Mouse (Mus musculus): Measurements from ENCODE around the gene Sh2b1. TPM values are rescaled to one million over a fixed set of nuclear protein-coding genes. Genes with fewer than 3 reads are reported as not detected.
A peak's percentile ranks its signal among the peaks of the same experiment; 100 is the strongest.

Gene Sh2b1
- polyA plus RNA-seq, 1 experiment: 54.4 TPM

DNA sequence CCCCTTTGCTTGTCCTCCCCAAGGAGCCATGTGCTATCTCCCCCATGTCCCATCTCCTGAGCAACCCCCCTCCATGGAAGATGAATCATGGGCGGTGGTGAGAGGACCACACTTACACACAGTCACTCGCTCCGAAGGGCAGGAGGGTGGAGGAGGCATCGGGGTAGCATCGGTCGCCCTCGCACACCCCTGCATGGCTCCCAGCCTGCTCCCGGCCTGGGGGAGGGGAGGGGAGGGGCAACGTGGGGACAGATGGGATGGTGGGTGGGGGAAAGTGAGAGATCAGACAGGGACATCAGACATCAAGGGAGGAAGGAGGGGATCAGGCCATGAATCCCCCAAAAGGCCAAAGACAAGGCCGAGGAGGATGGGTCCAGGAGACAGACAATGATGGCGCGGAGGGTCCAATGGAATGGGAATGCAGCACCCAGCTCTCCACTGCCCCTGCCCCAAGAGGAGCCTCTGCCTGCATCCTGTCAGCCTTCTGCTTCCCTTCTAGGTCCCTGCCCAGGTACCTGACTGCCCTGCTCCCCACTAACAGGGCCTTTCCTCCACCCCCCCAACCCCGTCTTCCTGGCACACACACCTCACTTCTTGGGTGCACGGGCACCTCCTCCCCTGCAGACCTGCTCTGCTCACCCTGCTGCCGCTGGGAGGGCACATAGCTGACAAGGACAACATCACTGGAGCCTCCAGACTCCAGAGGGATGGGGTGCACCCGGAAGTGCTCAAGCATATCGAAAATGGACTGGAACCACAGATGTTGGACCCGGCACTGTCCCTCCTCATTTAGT lies 7.2 kb downstream of the Sh2b1 start:
- H3K36me3 ChIP-seq (ENCODE audit: control insufficient read depth, insufficient read depth, low read length): peaks cover 48% of the 10 kb centered on the region
- WGBS: 91% methylated on average over 18 of the region's 18 CpGs

DNA sequence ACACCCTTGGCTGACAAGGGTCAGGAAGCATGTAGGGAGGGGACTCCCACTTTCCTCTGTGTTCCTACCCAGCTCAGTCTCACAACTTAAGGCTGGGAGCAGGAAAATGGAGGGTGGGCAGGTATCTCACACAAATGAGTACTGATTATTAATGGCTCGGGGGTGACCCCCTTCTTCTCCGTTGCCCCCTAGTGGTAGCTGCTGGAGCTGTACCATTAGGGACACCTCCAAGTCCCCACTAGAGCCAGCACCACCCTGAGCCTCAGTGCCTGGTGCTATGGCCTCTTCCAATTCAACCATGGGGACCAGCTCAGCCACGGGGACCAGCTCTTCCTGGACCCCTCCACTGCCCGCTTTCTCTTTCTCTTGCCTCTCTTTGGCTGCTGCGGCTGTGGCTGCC lies 8.0 kb downstream of the Sh2b1 start:
- Histone ChIP-seq H3K27me3 (ENCODE audit: control insufficient read depth, insufficient read depth, low read length) (no peaks in the 10 kb centered on the region), H3K4me1 (ENCODE audit: control insufficient read depth, insufficient read depth, insufficient read length, low read length) (peaks cover 8% of the 10 kb centered on the region), H3K4me3 (ENCODE audit: low read depth, low read length) (no peak overlapping the region), H3K36me3 (ENCODE audit: control insufficient read depth, insufficient read depth, low read length) (peaks cover 43% of the 10 kb centered on the region), H3K27ac (ENCODE audit: insufficient read depth, low read depth, low read length) (no peak overlapping the region)
- no peak for TF ChIP-seq POLR2A (IDR thresholded peaks at IDR 0.05; ENCODE audit: low read depth, low read length)
- peak; percentile 61; the same call in 1 of the 2 replicates for TF ChIP-seq CTCF (IDR thresholded peaks at IDR 0.05; ENCODE audit: extremely low read depth, insufficient read length, insufficient replicate concordance, low read depth, low read length)
- WGBS: 62% methylated on average over 5 of the region's 5 CpGs

More for the DNA sequence above, 7.2 kb downstream of the Sh2b1 start:
- Histone ChIP-seq H3K27me3 (ENCODE audit: control insufficient read depth, insufficient read depth, low read length) (no peaks in the 10 kb centered on the region), H3K4me1 (ENCODE audit: control insufficient read depth, insufficient read depth, insufficient read length, low read length) (peaks cover 8% of the 10 kb centered on the region), H3K4me3 (ENCODE audit: low read depth, low read length) (no peak overlapping the region), H3K27ac (ENCODE audit: insufficient read depth, low read depth, low read length) (no peak overlapping the region)
- TF ChIP-seq CTCF (IDR thresholded peaks at IDR 0.05; ENCODE audit: extremely low read depth, insufficient read length, insufficient replicate concordance, low read depth, low read length) (no peak), POLR2A (IDR thresholded peaks at IDR 0.05; ENCODE audit: low read depth, low read length) (no peak)

GRCm38 (mm10) chr7:126466707-126467106 lies 8.5 kb downstream of the Sh2b1 start:
- Histone ChIP-seq H3K36me3 (ENCODE audit: control insufficient read depth, insufficient read depth, low read length) (peaks cover 39% of the 10 kb centered on the region), H3K27ac (ENCODE audit: insufficient read depth, low read depth, low read length) (no peak overlapping the region), H3K4me1 (ENCODE audit: control insufficient read depth, insufficient read depth, insufficient read length, low read length) (peaks cover 3% of the 10 kb centered on the region), H3K4me3 (ENCODE audit: low read depth, low read length) (no peak overlapping the region), H3K27me3 (ENCODE audit: control insufficient read depth, insufficient read depth, low read length) (no peaks in the 10 kb centered on the region)
- 82% methylated on average over 5 of the region's 5 CpGs for WGBS
- no peak for TF ChIP-seq CTCF (IDR thresholded peaks at IDR 0.05; ENCODE audit: extremely low read depth, insufficient read length, insufficient replicate concordance, low read depth, low read length)
- TF ChIP-seq POLR2A (IDR thresholded peaks at IDR 0.05; ENCODE audit: low read depth, low read length): no peak

- Histone ChIP-seq H3K4me3 (ENCODE audit: low read depth, low read length) (no peak overlapping the region), H3K27me3 (ENCODE audit: control insufficient read depth, insufficient read depth, low read length) (no peaks in the 10 kb centered on the region), H3K27ac (ENCODE audit: insufficient read depth, low read depth, low read length) (no peak overlapping the region), H3K4me1 (ENCODE audit: control insufficient read depth, insufficient read depth, insufficient read length, low read length) (peaks cover 3% of the 10 kb centered on the region), H3K36me3 (ENCODE audit: control insufficient read depth, insufficient read depth, low read length) (peaks cover 33% of the 10 kb centered on the region)
- TF ChIP-seq CTCF (IDR thresholded peaks at IDR 0.05; ENCODE audit: extremely low read depth, insufficient read length, insufficient replicate concordance, low read depth, low read length) (no peak), POLR2A (IDR thresholded peaks at IDR 0.05; ENCODE audit: low read depth, low read length) (no peak)
- WGBS: 80% methylated on average over 9 of the region's 9 CpGs
Measured at GRCm38 (mm10) chr7:126466116-126466515, 9.1 kb downstream of the Sh2b1 start.

DNA sequence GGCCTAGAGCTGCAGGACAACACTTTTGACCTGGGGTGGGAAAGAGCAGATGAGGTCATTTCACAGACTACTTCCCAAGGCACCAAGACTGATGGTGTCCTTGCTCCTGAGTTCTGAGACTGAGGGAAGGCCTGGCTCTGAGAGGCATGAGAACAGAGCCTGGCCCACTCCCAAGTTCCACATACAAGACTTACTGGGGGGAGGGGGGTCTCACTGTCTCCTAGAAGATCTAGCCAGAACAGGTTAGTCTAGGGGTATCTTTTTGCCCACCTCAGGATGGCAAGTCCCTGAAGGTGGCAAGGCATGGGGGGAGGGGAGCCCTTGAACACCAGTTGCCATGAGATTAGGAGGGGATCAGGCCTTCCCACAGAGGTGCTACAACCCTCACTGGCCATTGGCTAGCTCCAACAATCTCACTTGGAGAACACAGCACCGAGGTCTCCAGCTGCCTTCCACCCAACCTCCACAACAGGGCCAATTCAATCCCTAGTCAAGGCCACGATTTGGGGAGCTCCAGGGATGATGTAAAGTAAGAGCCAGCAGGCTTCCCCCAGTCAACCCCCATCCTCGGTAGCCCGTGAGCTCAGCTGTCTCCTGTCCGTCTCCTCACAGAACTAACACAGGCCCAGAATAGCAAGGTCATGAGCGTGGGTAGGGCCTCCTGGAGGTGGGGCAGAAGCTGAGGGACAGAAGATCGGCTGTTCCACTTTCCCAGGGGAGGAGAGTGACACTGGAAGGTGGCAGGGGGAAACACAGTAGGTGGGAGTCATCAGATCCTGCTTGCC lies 9.8 kb downstream of the Sh2b1 start:
- no peaks in the 10 kb centered on the region for H3K27me3 ChIP-seq (ENCODE audit: control insufficient read depth, insufficient read depth, low read length)
- no peak for TF ChIP-seq CTCF (IDR thresholded peaks at IDR 0.05; ENCODE audit: extremely low read depth, insufficient read length, insufficient replicate concordance, low read depth, low read length)
- no peak for TF ChIP-seq POLR2A (IDR thresholded peaks at IDR 0.05; ENCODE audit: low read depth, low read length)
- no peak overlapping the region for H3K27ac ChIP-seq (ENCODE audit: insufficient read depth, low read depth, low read length)
- H3K4me3 ChIP-seq (ENCODE audit: low read depth, low read length): no peak overlapping the region
- WGBS: 56% methylated on average over 7 of the region's 7 CpGs
- H3K36me3 ChIP-seq (ENCODE audit: control insufficient read depth, insufficient read depth, low read length): peaks cover 32% of the 10 kb centered on the region
- no peaks in the 10 kb centered on the region; the same call in 1 of the 2 replicates for H3K4me1 ChIP-seq (ENCODE audit: control insufficient read depth, insufficient read depth, insufficient read length, low read length)

GRCm38 (mm10) chr7:126464836-126465235 lies 10.4 kb downstream of the Sh2b1 start:
- H3K27ac ChIP-seq (ENCODE audit: insufficient read depth, low read depth, low read length): no peak overlapping the region
- H3K27me3 ChIP-seq (ENCODE audit: control insufficient read depth, insufficient read depth, low read length): no peaks in the 10 kb centered on the region
- no peak overlapping the region for H3K4me3 ChIP-seq (ENCODE audit: low read depth, low read length)
- TF ChIP-seq CTCF (IDR thresholded peaks at IDR 0.05; ENCODE audit: extremely low read depth, insufficient read length, insufficient replicate concordance, low read depth, low read length): no peak
- TF ChIP-seq POLR2A (IDR thresholded peaks at IDR 0.05; ENCODE audit: low read depth, low read length): no peak
- H3K36me3 ChIP-seq (ENCODE audit: control insufficient read depth, insufficient read depth, low read length): peaks cover 28% of the 10 kb centered on the region
- 60% methylated on average over 5 of the region's 5 CpGs for WGBS
- H3K4me1 ChIP-seq (ENCODE audit: control insufficient read depth, insufficient read depth, insufficient read length, low read length): no peaks in the 10 kb centered on the region; the same call in 1 of the 2 replicates

GRCm38 (mm10) chr7:126464121-126464520 lies 11.1 kb downstream of the Sh2b1 start:
- no peaks in the 10 kb centered on the region; the same call in 1 of the 2 replicates for H3K4me1 ChIP-seq (ENCODE audit: control insufficient read depth, insufficient read depth, insufficient read length, low read length)
- H3K27ac ChIP-seq (ENCODE audit: insufficient read depth, low read depth, low read length): no peak overlapping the region
- TF ChIP-seq CTCF (IDR thresholded peaks at IDR 0.05; ENCODE audit: extremely low read depth, insufficient read length, insufficient replicate concordance, low read depth, low read length) (no peak), POLR2A (IDR thresholded peaks at IDR 0.05; ENCODE audit: low read depth, low read length) (no peak)
- peaks cover 24% of the 10 kb centered on the region for H3K36me3 ChIP-seq (ENCODE audit: control insufficient read depth, insufficient read depth, low read length)
- 45% methylated on average over 4 of the region's 4 CpGs for WGBS
- no peak overlapping the region for H3K4me3 ChIP-seq (ENCODE audit: low read depth, low read length)
- no peaks in the 10 kb centered on the region for H3K27me3 ChIP-seq (ENCODE audit: control insufficient read depth, insufficient read depth, low read length)
